Comparison of ENCODE assay signal across 8 mouse cellular contexts in the genomic region with DNA sequence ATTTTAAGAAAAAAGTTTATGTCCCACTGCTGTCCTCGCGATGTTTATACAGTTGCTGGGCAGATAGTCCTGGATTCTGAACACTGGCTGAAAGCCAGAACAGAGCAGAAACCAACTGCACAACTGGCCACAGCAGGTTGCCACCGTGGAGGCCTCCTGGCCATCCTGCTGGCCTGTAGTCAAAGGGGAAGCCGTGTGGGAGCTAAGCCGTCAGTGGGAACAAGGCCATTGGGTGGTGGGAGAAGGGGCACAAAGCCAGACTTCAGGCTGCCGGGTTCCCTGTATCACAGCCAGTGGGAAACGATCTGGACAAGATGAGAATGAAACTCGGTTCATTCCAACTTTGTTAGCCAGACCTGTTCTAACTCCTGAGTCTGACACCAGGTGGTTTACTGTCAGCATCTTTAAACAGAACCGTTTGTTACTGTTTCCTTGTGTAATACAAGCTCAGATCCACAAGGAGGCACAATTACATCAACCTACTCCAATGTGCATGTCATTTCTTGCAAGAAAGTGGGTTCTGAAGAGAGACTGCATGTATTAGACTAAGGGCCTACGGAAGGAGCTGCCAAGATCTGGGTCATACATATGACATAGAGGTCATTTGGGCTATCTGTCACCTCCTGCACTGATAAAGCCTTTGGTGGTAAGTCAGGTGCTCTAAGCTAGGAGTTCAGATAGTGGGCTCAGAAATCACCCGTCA. TPM values are rescaled to one million over a fixed set of nuclear protein-coding genes. Genes with fewer than 3 reads are reported as not detected.
A peak's percentile ranks its signal among the peaks of the same experiment; 100 is the strongest.
DNase-seq lines count a peak whose midpoint lies in the region; ATAC-seq and TF ChIP-seq lines count a peak whose summit lies in the region.

No protein-coding gene starts in this region.

- H3K9me3 ChIP-seq in hindbrain, embryonic 11.5 days (ENCODE audit: control insufficient read depth, low read length) = no peaks in the 10 kb centered on the region
- no peaks in the 10 kb centered on the region for H3K9me3 ChIP-seq in hindbrain, embryonic 10.5 days
- no peaks in the 10 kb centered on the region for H3K9me3 ChIP-seq in ES-E14 (ENCODE audit: control insufficient read depth, insufficient read depth, low read depth, low read length)
- no peaks in the 10 kb centered on the region for H3K9me3 ChIP-seq in intestine, embryonic 15.5 days

- no peak overlapping the region for H3K4me2 ChIP-seq in hindbrain, embryonic 11.5 days (replicated peaks; ENCODE audit: low read depth, low read length)
- no peak overlapping the region for H3K4me2 ChIP-seq in intestine, embryonic 15.5 days (replicated peaks)

- no peak for ATAC-seq in hindbrain, embryonic 11.5 days (ENCODE audit: low FRiP score)
- ATAC-seq in intestine, embryonic 15.5 days = 0 out of 2 replicates have a peak, but pooled peaks have one; percentile 47

- H3K4me3 ChIP-seq in hindbrain, embryonic 11.5 days (ENCODE audit: low read depth, low read length) = no peak overlapping the region
- no peak overlapping the region for H3K4me3 ChIP-seq in hindbrain, embryonic 10.5 days
- H3K4me3 ChIP-seq in ES-E14 (ENCODE audit: insufficient read depth in 1 of 2, low read depth in 1 of 2, low read length in 2 of 2, poor library complexity in 1 of 2, severe bottlenecking in 1 of 2) = no peak overlapping the region
- no peak overlapping the region for H3K4me3 ChIP-seq in intestine, embryonic 15.5 days (replicated peaks)

- peak; percentile 47 for DNase-seq in hindbrain, embryonic 11.5 days (ENCODE audit: low spot score)
- no peak for DNase-seq in hindbrain, embryonic 10.5 days (ENCODE audit: low spot score)
- peak; percentile 13 for DNase-seq in ES-E14 (ENCODE audit: low read depth, low spot score)
- DNase-seq in cerebellum, adult 9-10 months = peak; percentile 46
- DNase-seq in retina, embryonic 14.5 days (ENCODE audit: low spot score) = peak; percentile 68
- no peak for DNase-seq in gastrocnemius, adult 18-20 months (ENCODE audit: low spot score)
- DNase-seq in frontal cortex, postnatal 25 days (ENCODE audit: low spot score in 2 of 2) = no peak

- H3K36me3 ChIP-seq in hindbrain, embryonic 11.5 days (ENCODE audit: control insufficient read depth, insufficient read depth, low read length) = no peaks in the 10 kb centered on the region
- H3K36me3 ChIP-seq in hindbrain, embryonic 10.5 days = no peaks in the 10 kb centered on the region
- no peaks in the 10 kb centered on the region for H3K36me3 ChIP-seq in ES-E14 (ENCODE audit: control insufficient read depth, insufficient read depth, low read length, poor library complexity, severe bottlenecking)
- H3K36me3 ChIP-seq in intestine, embryonic 15.5 days = no peaks in the 10 kb centered on the region

- no peaks in the 10 kb centered on the region for H3K27me3 ChIP-seq in hindbrain, embryonic 11.5 days (ENCODE audit: control insufficient read depth, insufficient read depth, low read length)
- H3K27me3 ChIP-seq in hindbrain, embryonic 10.5 days (ENCODE audit: insufficient read depth, poor library complexity, severe bottlenecking) = no peaks in the 10 kb centered on the region
- no peaks in the 10 kb centered on the region for H3K27me3 ChIP-seq in intestine, embryonic 15.5 days (replicated peaks)

- H3K9ac ChIP-seq in hindbrain, embryonic 11.5 days (ENCODE audit: low read depth, low read length) = no peak overlapping the region
- no peak overlapping the region for H3K9ac ChIP-seq in ES-E14 (ENCODE audit: insufficient read depth, low read depth, low read length, poor library complexity, severe bottlenecking)
- H3K9ac ChIP-seq in intestine, embryonic 15.5 days = no peak overlapping the region

- no peaks in the 10 kb centered on the region for H3K4me1 ChIP-seq in hindbrain, embryonic 11.5 days (replicated peaks; ENCODE audit: control insufficient read depth, insufficient read depth, low read length)
- no peaks in the 10 kb centered on the region for H3K4me1 ChIP-seq in hindbrain, embryonic 10.5 days (replicated peaks)
- no peaks in the 10 kb centered on the region for H3K4me1 ChIP-seq in ES-E14 (ENCODE audit: control insufficient read depth in 2 of 2, insufficient read depth in 2 of 2, low read length in 2 of 2, poor library complexity in 1 of 2)
- H3K4me1 ChIP-seq in intestine, embryonic 15.5 days (replicated peaks) = no peaks in the 10 kb centered on the region

- WGBS in hindbrain, embryonic 11.5 days = 55% methylated on average over 11 of the region's 11 CpGs
- 58% methylated on average over 11 of the region's 11 CpGs for WGBS in hindbrain, embryonic 10.5 days
- WGBS in intestine, embryonic 15.5 days = 47% methylated on average over 11 of the region's 11 CpGs

- H3K27ac ChIP-seq in hindbrain, embryonic 11.5 days (ENCODE audit: low read depth, low read length) = no peak overlapping the region
- H3K27ac ChIP-seq in hindbrain, embryonic 10.5 days = no peak overlapping the region
- no peak overlapping the region for H3K27ac ChIP-seq in ES-E14 (ENCODE audit: insufficient read depth, low read depth, low read length, poor library complexity, severe bottlenecking)
- no peak overlapping the region for H3K27ac ChIP-seq in intestine, embryonic 15.5 days

- in situ Hi-C loops in ES-E14 (cut with MboI; ENCODE audit: low sequenced_read_pairs in 2 of 2, unreplicated experiment in 2 of 2) = loop anchor here in 1 of 2 experiments (25.0 kb wide), 1 partner anchor 201 kb away; a partner anchor contains a TSS

TF ChIP-seq in ES-E14, 5 proteins besides CTCF, POLR2A, EP300 and RAD21:
- TF ChIP-seq ZNF384 (IDR thresholded peaks at IDR 0.05; ENCODE audit: low read depth, low read length) (no peak), ZC3H11A (IDR thresholded peaks at IDR 0.05; ENCODE audit: borderline replicate concordance, low read depth, low read length) (peak; percentile 44; the same call in 1 of the 2 replicates)

RNA-seq across cellular contexts. Expression of a gene that starts 19.7 kb away (rescaled TPM):
- polyA plus RNA-seq in hindbrain, embryonic 11.5 days (2014; fragmentation: Nextera tagmentation; extraction: Ambion mirVana) = 2.4 and 2.9 TPM in 2 replicates
- 0.97 and 2.1 TPM in 2 replicates for polyA plus RNA-seq in hindbrain, embryonic 10.5 days (2016; fragmentation: Nextera tagmentation; extraction: Ambion mirVana)
- total RNA-seq in ES-E14 (2012; rRNA removed) = 0.94 and 1.5 TPM in 2 replicates
- 0.21 and 0.33 TPM in 2 replicates for polyA plus RNA-seq in intestine, embryonic 15.5 days (2015; fragmentation: Nextera tagmentation; extraction: Ambion mirVana)
- under 1 TPM; 0.11 to 0.17 TPM for total RNA-seq in gastrocnemius, adult 18-20 months (2021)

RNA-seq across cellular contexts. Expression of a gene that starts 52.5 kb away (rescaled TPM):
- polyA plus RNA-seq in hindbrain, embryonic 11.5 days (2014; fragmentation: Nextera tagmentation; extraction: Ambion mirVana) = 488 and 505 TPM in 2 replicates
- polyA plus RNA-seq in hindbrain, embryonic 10.5 days (2016; fragmentation: Nextera tagmentation; extraction: Ambion mirVana) = 162 and 390 TPM in 2 replicates
- 8.7 and 13.6 TPM in 2 replicates for total RNA-seq in ES-E14 (2012; rRNA removed)
- polyA plus RNA-seq in intestine, embryonic 15.5 days (2015; fragmentation: Nextera tagmentation; extraction: Ambion mirVana) = 72.9 and 74.5 TPM in 2 replicates
- 1 to 10 TPM; 1.9 to 2.3 TPM for total RNA-seq in gastrocnemius, adult 18-20 months (2021)

Comparison
In these comparisons a context has a peak if more than half of its experiments do, and no peak if none do; other contexts are left out.
1. DNase-seq: peak in hindbrain, embryonic 11.5 days (single experiment), ES-E14 (single experiment), cerebellum, adult 9-10 months (single experiment) and retina, embryonic 14.5 days (single experiment); none in hindbrain, embryonic 10.5 days (single experiment), gastrocnemius, adult 18-20 months (single experiment) and frontal cortex, postnatal 25 days (0 of 2).